Mouse (Mus musculus) left cerebral cortex, postnatal 4 days (tissue): ENCODE results near the gene Alg2. TPM values are rescaled to one million over a fixed set of nuclear protein-coding genes. Genes with fewer than 3 reads are reported as not detected.

Experiments
- DNase-seq: peaks from one replicate; pipeline ENCODE4 v3.0.0-alpha.2; 2022
- intact Hi-C: fragments of 180-260 bp; cut with DNase I; formaldehyde crosslinking; loops from one replicate; pipeline ENCODE4 v1.15.1; 2025
- total RNA-seq, 2 experiments: library from RNA; stranded (reverse); gene quantifications; 2 replicates each; pipeline ENCODE4 v1.2.3; 2021

The Alg2 gene
- total RNA-seq, 2 experiments from 2014 or later: 169 to 175 TPM

- DNase-seq: no peak
- intact Hi-C loops: no loop called here
Measured at GRCm38 (mm10) chr4:47473586-47473967, 556 bp downstream of the Alg2 start.

- intact Hi-C loops: no loop called here
Measured at GRCm38 (mm10) chr4:47467196-47467595, 6.9 kb downstream of the Alg2 start.

DNA sequence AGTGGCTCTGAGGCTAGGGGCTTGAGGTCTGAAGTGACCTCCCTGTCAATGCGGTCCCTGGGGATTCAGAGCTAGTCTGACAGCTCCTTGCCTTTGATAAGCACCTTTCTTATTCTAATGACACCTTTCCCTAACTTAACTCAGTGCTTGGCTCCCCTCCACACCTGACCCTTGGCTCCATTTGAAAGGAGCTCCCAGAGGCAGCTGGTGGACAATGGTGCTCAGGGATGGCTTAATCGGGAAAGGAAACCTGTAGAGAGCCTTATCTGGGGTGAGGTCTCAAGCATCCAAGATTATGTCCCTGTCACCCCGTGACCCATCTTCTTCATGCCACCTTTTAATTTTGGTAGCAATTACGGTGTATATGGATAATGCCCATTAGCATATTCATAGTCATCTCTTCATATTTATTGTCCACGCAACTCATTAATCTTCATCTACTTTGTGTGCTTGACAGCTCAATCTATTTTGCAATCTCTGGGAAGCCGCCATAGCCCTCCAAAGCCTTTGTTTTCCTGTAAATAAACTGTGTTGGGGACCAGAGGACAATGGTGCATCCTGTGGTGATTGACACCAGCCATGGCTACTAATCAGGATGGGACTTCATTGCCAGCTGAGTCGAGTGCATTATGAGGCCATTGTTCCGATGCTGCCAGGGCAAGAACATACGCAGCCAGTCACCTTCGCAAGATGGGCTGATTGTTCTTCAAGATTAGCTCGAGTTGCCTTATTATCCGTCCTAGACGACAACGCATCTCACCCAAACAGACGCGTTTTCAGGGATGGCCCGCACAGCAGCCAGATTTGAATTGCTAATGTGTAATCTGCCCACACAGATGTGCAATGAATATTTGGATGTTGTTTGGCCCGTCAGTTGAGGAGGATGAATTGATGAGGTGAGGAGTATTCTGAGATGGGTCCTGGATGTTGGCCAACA lies 24.3 kb downstream of the Alg2 start:
- DNase-seq: no peak
- intact Hi-C loops: no loop called here

More at GRCm38 (mm10) chr4:47467196-47467595, 6.9 kb downstream of the Alg2 start:
- DNase-seq: no peak

- no peak for DNase-seq
- intact Hi-C loops: no loop called here
Measured at GRCm38 (mm10) chr4:47449116-47449515, 25.0 kb downstream of the Alg2 start.

- intact Hi-C loops: no loop called here
- DNase-seq: no peak
Measured at GRCm38 (mm10) chr4:47448526-47448925, 25.6 kb downstream of the Alg2 start.

GRCm38 (mm10) chr4:47440951-47441350 lies 33.2 kb downstream of the Alg2 start:
- intact Hi-C loops: no loop called here
- no peak for DNase-seq

DNA sequence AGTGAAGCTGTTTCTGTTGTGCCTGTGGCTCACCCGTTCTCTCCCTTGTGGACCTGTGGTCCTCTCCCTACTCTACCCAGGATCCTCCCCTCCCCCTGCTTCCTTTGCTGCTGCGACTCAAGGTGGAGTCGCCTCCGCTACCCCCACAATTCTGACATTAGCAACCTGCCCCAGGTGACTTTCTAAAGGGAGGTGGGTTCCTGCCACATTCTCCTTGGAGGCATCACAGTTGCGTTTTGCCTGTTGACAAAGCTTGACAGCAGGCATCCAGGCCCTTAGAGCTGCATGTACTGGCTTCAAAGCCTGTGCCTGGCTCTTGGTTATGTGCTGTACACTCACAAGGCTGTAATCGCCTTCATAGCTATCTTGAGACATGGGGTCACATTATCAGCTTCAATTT lies 35.2 kb downstream of the Alg2 start:
- intact Hi-C loops: loop anchor here (10.0 kb wide), 1 partner anchor 946 kb away; no protein-coding TSS in a partner anchor
- no peak for DNase-seq

DNA sequence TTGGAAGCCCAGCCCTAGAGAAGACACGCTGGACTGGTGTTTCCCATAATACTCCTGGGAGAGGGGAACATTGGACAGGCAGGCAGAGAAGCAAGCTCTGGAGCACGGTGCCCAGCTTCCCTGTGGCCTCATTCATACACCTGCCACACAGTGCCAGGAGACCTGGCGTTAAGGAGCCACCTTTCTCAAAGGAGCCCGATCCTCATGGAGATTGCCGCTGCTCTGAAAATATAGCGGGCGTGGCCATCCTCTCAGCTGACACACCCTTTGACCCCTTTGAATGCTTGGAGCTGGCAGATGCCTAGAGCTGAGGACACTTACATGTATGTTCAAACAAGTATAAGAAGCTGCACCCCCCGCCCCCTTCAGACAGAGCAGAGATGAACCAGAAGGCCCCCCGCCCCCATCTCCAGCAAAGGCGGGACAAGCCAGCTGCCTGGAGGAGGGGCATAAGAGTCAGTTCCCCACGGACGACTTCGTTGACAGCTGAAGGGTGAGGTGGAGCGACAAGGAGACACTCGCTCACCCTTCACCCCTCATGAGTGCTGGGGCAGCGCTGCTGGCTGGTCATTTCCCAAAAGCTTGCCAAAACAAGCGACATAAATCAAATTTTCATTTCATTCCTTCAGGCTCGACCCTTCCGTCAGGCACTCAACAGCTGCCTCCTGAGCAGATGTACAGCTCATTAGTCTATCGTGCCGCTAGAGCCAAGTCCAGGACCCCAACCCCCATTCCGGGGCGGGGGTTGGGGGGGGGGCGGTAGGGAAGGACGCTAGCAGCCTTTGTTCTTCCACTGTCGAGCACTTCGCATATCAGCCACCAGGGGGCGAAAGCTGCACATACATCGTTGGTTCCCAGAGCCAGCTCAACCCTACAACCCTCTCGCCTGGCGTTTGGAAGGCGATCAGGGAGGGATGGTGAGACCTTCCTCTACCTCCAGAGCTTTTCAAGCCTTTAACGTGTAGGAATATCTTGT lies 36.5 kb downstream of the Alg2 start:
- intact Hi-C loops: loop anchor here (10.0 kb wide), 1 partner anchor 947 kb away; no protein-coding TSS in a partner anchor
- peak; percentile 94 for DNase-seq

- DNase-seq: no peak
- intact Hi-C loops: loop anchor here (10.0 kb wide), 1 partner anchor 949 kb away; no protein-coding TSS in a partner anchor
Measured at GRCm38 (mm10) chr4:47435566-47436360, 38.4 kb downstream of the Alg2 start.

DNA sequence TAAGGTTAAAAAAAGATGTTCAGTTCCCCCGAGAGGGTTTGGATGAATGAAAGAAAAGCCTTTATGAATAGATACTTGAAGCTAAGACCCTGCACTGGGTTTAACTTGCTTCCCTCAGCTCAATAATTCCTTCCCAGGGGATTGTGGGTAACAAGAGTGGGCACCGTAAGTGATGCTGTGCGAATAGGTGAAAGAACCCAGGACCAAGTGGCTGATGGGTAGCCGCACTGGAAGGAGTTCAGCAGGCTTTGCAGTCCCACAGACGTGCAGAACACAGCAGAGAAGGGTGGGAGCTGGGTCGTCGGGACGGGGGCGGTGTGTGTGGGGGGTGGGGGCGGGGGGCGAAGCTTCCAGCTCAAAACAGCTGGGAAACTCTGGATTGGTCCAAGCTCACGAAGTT lies 39.0 kb downstream of the Alg2 start:
- intact Hi-C loops: loop anchor here (10.0 kb wide), 1 partner anchor 950 kb away; no protein-coding TSS in a partner anchor
- DNase-seq: no peak

DNA sequence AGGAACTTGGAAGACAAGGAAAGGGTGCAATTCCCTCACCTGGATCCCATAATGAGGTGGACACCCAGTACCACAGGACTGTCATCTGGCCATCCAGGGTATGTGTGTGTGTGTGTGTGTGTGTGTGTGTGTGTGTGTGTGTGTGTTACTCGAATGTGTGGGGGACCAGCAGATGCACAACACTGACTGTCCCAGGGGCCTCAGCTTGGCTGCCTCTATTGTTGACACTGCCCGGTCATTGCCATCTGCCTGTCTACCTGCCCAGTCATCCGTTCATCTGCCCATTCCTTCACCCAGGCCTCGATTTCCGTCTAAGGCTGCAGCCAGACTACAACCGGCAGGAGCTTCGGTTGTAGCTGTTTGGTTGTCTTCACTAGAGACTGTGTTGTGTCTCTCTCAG lies 41.4 kb downstream of the Alg2 start:
- peak; percentile 38 for DNase-seq
- intact Hi-C loops: loop anchor here (10.0 kb wide), 1 partner anchor 952 kb away; no protein-coding TSS in a partner anchor

- intact Hi-C loops: loop anchor here (10.0 kb wide), 1 partner anchor 954 kb away; no protein-coding TSS in a partner anchor
- DNase-seq: no peak
Measured at GRCm38 (mm10) chr4:47431081-47431480, 43.1 kb downstream of the Alg2 start.

DNA sequence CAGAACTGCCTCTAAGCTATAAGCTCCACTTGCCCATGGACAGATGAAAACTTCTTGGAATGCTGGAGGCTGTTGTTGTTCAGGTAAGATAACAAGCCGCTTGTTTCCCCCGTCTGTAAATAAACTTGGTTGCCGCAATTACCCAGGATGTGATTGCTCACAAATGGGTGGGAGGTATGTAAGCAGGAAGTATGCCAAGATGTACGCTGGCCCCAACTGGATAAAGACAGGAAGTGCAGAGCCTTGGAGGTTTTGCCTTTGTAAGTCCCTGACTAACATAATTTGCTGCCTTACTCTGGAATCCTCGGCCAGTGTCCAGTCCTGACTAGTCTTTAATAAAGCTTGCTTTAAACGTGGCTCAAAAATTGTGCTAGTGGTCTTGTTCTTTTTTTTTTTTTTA lies 43.6 kb downstream of the Alg2 start:
- intact Hi-C loops: loop anchor here (10.0 kb wide), 1 partner anchor 954 kb away; no protein-coding TSS in a partner anchor
- no peak for DNase-seq

DNA sequence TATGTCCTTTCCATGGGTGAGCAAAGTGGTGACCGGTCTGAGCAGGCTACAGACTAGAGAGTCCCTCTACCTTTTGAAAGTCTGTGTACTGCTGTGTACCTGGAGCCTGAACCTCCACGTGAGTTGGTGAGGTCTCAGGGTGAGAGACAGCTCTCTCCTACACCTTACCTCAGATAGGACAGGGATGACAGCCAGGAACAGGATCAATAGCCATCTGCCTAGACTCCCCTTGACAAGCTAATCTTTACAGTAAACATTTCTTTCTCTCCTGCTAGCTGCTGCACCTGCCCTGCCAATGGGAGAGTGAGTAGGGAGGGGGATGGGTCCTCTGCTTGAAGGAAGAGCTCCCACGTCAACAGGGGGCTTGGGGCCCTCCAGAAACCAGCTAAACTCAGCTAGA lies 46.5 kb downstream of the Alg2 start:
- DNase-seq: no peak
- intact Hi-C loops: no loop called here

DNA sequence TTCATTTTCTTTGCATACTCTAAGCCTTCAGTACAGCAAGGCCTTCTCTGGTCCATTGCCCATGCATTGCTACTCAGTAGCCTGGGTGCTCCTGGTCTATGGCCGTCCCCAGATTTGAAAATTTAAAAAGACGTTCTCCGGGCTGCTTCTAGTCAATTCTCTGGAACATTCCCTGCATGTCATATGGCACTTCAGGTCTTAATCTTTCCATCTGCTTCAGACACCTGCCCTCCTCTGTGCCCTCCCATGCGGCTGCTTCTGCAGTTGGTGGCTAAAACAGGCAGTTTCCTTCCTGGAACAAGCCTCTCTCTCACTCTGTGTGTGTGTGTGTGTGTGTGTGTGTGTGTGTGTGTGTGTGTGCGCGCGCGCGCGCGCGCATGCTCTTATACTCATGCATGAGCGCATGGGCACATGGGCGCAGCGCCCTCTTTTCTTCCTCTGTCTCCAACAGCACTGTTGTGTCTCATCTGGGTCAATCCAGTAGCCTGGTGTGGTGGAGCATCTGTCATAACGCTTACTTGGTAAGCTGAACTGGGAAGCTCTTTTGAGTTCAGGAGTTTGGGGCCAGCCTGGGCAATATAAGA lies 48.8 kb downstream of the Alg2 start:
- intact Hi-C loops: no loop called here
- DNase-seq: peak; percentile 35

DNA sequence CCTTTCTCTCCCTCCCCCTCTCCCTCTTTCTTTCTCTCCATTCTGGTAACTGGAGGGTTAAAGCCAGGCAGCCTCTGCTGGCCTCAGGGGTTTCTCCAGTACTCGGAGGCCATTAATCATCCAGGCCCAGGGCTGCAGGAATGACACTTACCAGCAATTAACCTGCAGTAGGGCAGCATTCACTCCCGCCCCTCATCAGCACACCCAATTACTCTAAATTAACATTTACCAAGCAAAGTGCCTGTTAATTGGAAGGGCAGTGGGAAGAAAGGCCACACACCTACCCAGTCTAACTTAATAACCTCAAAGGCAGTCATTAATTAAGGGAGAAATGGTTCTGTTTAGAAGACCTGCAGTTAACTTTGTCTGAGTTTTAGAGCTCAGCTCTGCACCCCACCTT lies 49.8 kb downstream of the Alg2 start:
- intact Hi-C loops: no loop called here
- no peak for DNase-seq

DNA sequence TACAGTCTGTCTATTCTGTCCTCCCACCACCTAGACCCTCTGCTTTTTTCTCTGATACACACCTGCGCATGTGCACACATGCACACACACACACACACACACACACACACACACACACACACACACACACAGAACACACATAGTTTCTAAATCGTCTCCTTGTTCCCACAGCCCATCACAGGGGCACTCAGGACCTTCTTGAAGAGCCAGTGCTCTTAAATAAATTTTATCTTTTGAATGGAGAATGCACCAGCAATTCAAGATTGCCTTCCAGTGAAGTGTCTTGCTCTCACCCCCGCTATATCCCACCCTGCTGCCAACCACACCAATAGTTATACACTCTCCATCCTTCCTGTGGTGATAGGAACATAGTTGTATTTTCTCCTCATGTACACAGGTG lies 51.2 kb downstream of the Alg2 start:
- DNase-seq: no peak
- intact Hi-C loops: no loop called here

GRCm38 (mm10) chr4:47422194-47422593 lies 51.9 kb downstream of the Alg2 start:
- DNase-seq: no peak
- intact Hi-C loops: no loop called here

- intact Hi-C loops: no loop called here
- DNase-seq: no peak
Measured at GRCm38 (mm10) chr4:47420191-47420590, 53.9 kb downstream of the Alg2 start.
